In genomic region chr14:78900770-78901169, GRCm38 (mm10) we compare ENCODE assay signal across 8 mouse cellular contexts. TPM values are rescaled to one million over a fixed set of nuclear protein-coding genes. Genes with fewer than 3 reads are reported as not detected.
DNase-seq lines count a peak whose midpoint lies in the region; ATAC-seq and TF ChIP-seq lines count a peak whose summit lies in the region.

No protein-coding gene starts in this region.

- intact Hi-C loops in left cerebral cortex, adult 2 months (cut with DNase I), result no loop called here
- intact Hi-C loops in left cerebral cortex, postnatal 36 days (cut with DNase I), result no loop called here
- intact Hi-C loops in heart, adult 2 months (cut with DNase I), result loop anchor here (10.0 kb wide), 1 partner anchor 46 kb away; no protein-coding TSS in a partner anchor
- intact Hi-C loops in left cerebral cortex, postnatal 10 days (cut with DNase I), result no loop called here

- under 1% methylated on average over 2 of the region's 2 CpGs for WGBS in heart, adult 2 months
- WGBS in stomach, postnatal 0 days, result 10% methylated on average over 2 of the region's 2 CpGs

- ATAC-seq in stomach, postnatal 0 days (ENCODE audit: low FRiP score, low TSS enrichment), result peak; percentile 12; the same call in 1 of the 2 replicates
- no peak for ATAC-seq in inflammation-experienced regulatory T-cells, adult 6 months

- H3K27ac ChIP-seq in left cerebral cortex, adult 2 months, result no peak overlapping the region
- H3K27ac ChIP-seq in heart, adult 2 months, result peak overlapping the region; percentile 36
- no peak overlapping the region for H3K27ac ChIP-seq in stomach, postnatal 0 days (replicated peaks)

- H3K4me1 ChIP-seq in heart, adult 2 months (ENCODE audit: control insufficient read depth, insufficient read depth, low read length), result peaks cover 9% of the 10 kb centered on the region
- no peaks in the 10 kb centered on the region for H3K4me1 ChIP-seq in stomach, postnatal 0 days (replicated peaks; ENCODE audit: control insufficient read depth, insufficient read depth)

- DNase-seq in left cerebral cortex, adult 2 months (ENCODE audit: extremely low spot score in 1 of 2, low spot score in 2 of 2), result peak; percentile 18 to 29
- DNase-seq in left cerebral cortex, postnatal 36 days (ENCODE audit: low spot score in 2 of 2), result no peak
- peak; percentile 67 for DNase-seq in adrenal gland, adult 2 months
- peak in 1 of 2 experiments; percentile 17 for DNase-seq in heart, adult 2 months
- peak; percentile 17 to 47 for DNase-seq in left cerebral cortex, postnatal 10 days (ENCODE audit: extremely low spot score in 1 of 2, low spot score in 2 of 2)
- no peak for DNase-seq in stomach, postnatal 0 days (ENCODE audit: low spot score)
- no peak for DNase-seq in spleen, adult 12 weeks (ENCODE audit: low spot score)

- no peak overlapping the region for H3K4me2 ChIP-seq in stomach, postnatal 0 days (replicated peaks; ENCODE audit: low read depth)

- H3K4me3 ChIP-seq in left cerebral cortex, adult 2 months, result no peak overlapping the region
- H3K4me3 ChIP-seq in heart, adult 2 months, result no peak overlapping the region
- no peak overlapping the region for H3K4me3 ChIP-seq in stomach, postnatal 0 days (ENCODE audit: low read depth, low read length)

- H3K36me3 ChIP-seq in heart, adult 2 months (ENCODE audit: control insufficient read depth, insufficient read depth, low read length), result peaks cover 2% of the 10 kb centered on the region
- no peaks in the 10 kb centered on the region for H3K36me3 ChIP-seq in stomach, postnatal 0 days (ENCODE audit: control insufficient read depth, insufficient read depth, low read length)

- TF ChIP-seq POLR2A in heart, adult 2 months (IDR thresholded peaks at IDR 0.05; ENCODE audit: insufficient read depth, low read depth, low read length), result no peak

- H3K79me2 ChIP-seq in heart, adult 2 months (replicated peaks; ENCODE audit: control insufficient read depth, insufficient read depth, low read length), result no peaks in the 10 kb centered on the region

- no peaks in the 10 kb centered on the region for H3K9me3 ChIP-seq in stomach, postnatal 0 days (ENCODE audit: control insufficient read depth, low read length)

- no peak; the same call in none of the 2 replicates for TF ChIP-seq CTCF in left cerebral cortex, adult 2 months (IDR thresholded peaks at IDR 0.05)
- TF ChIP-seq CTCF in heart, adult 2 months (IDR thresholded peaks at IDR 0.05), result peak; percentile 39
- TF ChIP-seq CTCF in stomach, postnatal 0 days (IDR thresholded peaks at IDR 0.05; ENCODE audit: low read depth), result 0 out of 2 replicates have a peak, but pooled peaks have one; percentile 17

- no peak for TF ChIP-seq EP300 in heart, adult 2 months (IDR thresholded peaks at IDR 0.05; ENCODE audit: insufficient read depth, low read depth, low read length)
- TF ChIP-seq EP300 in stomach, postnatal 0 days (optimal IDR thresholded peaks at IDR 0.05), result no peak

- no peaks in the 10 kb centered on the region for H3K27me3 ChIP-seq in heart, adult 2 months (ENCODE audit: control insufficient read depth, insufficient read depth, low read length)
- no peaks in the 10 kb centered on the region for H3K27me3 ChIP-seq in stomach, postnatal 0 days (ENCODE audit: control insufficient read depth, insufficient read depth, low read length)

- H3K9ac ChIP-seq in heart, adult 2 months (ENCODE audit: low read depth, low read length), result no peak overlapping the region; the same call in 1 of the 2 replicates
- H3K9ac ChIP-seq in stomach, postnatal 0 days (ENCODE audit: low read length), result no peak overlapping the region

RNA-seq across cellular contexts. Expression of gene Vwa8, which starts 51.9 kb away (rescaled TPM):
- total RNA-seq in left cerebral cortex, adult 2 months (2021), result 10 to 100 TPM; 31.7 to 32.3 TPM
- 10 to 100 TPM; 29.5 to 30.2 TPM for total RNA-seq in left cerebral cortex, postnatal 36 days (2021)
- 100 to 1,000 TPM; 154 to 156 TPM for total RNA-seq in adrenal gland, adult 2 months (2021)
- 21.8 and 22.4 TPM in 2 replicates for polyA plus RNA-seq in adrenal gland, adult 2 months (2012; rRNA removed)
- total RNA-seq in heart, adult 2 months (2021), result 100 to 1,000 TPM; 150 to 177 TPM
- 58.8 and 95.8 TPM in 2 replicates for polyA plus RNA-seq in heart, adult 2 months (2012; rRNA removed)
- 10 to 100 TPM; 21.6 to 22.0 TPM for total RNA-seq in left cerebral cortex, postnatal 10 days (2021)
- 10.5 and 11.7 TPM in 2 replicates for polyA plus RNA-seq in stomach, postnatal 0 days (2015; fragmentation: Nextera tagmentation; extraction: Ambion mirVana)
- 10 to 100 TPM in 1 of 3 experiments, 1 to 10 TPM in 2; 4.7 to 10.0 (median 8.4) TPM for polyA plus RNA-seq in inflammation-experienced regulatory T-cells, adult 6 months (2017; shearing (Covaris generic))

Comparison
In these comparisons a context has a peak if more than half of its experiments do, and no peak if none do; other contexts are left out.
1. DNase-seq: peak in left cerebral cortex, adult 2 months (2 of 2), adrenal gland, adult 2 months (single experiment) and left cerebral cortex, postnatal 10 days (2 of 2); none in left cerebral cortex, postnatal 36 days (0 of 2), stomach, postnatal 0 days (single experiment) and spleen, adult 12 weeks (single experiment).
2. RNA of gene Vwa8, which starts 51.9 kb away (total RNA-seq): 150 to 177 TPM in heart, adult 2 months and 154 to 156 TPM in adrenal gland, adult 2 months; 31.7 to 32.3 TPM in left cerebral cortex, adult 2 months, 29.5 to 30.2 TPM in left cerebral cortex, postnatal 36 days and 21.6 to 22.0 TPM in left cerebral cortex, postnatal 10 days; every median in the first group is over 4 times any median in the second.